Mouse (Mus musculus) embryonic facial prominence, embryonic 10.5 days (tissue): ENCODE results near the gene Hist1h2bg. TPM values are rescaled to one million over a fixed set of nuclear protein-coding genes. Genes with fewer than 3 reads are reported as not detected.
"Not testable (repeated sequence)": the region's sequence is repeated elsewhere in the genome, so short reads cannot be mapped to it uniquely, and the experiment has no call there.

ENCODE experiments used
- DNase-seq: peaks from one replicate; pipeline ENCODE4 v3.0.0-alpha.2; 2017; ENCODE audit warnings: low spot score
- H3K27ac ChIP-seq: fragments of 300-500 bp; sonication (generic); replicated peaks from 2 replicates; pipeline ENCODE4 v1.5.1; 2016; ENCODE audit warnings: mild to moderate bottlenecking
- H3K27me3 ChIP-seq: fragments of 300-500 bp; sonication (generic); replicated peaks from 2 replicates; pipeline ENCODE4 v1.6.1; 2016; ENCODE audit warnings: low read depth, mild to moderate bottlenecking; ENCODE audit not compliant: poor library complexity, severe bottlenecking
- H3K36me3 ChIP-seq: fragments of 300-500 bp; sonication (generic); replicated peaks from 2 replicates; pipeline ENCODE4 v1.6.1; 2016; ENCODE audit warnings: mild to moderate bottlenecking, moderate library complexity
- H3K4me1 ChIP-seq: fragments of 300-500 bp; sonication (generic); 2 replicates; pipeline ENCODE4 v1.6.1; 2016
- H3K4me3 ChIP-seq: fragments of 300-500 bp; sonication (generic); 2 replicates; pipeline ENCODE4 v1.5.1; 2016; ENCODE audit warnings: mild to moderate bottlenecking, moderate library complexity
- H3K9me3 ChIP-seq: fragments of 300-500 bp; sonication (generic); 2 replicates; pipeline ENCODE4 v1.6.1; 2016; ENCODE audit warnings: mild to moderate bottlenecking
- WGBS: fragments of 180-500 bp; shearing (Covaris S2); methylation state at CpG from one replicate; pipeline ENCODE4 v1.1.7; 2016; 5-methylcytosine and 5-hydroxymethylcytosine counted together
- polyA plus RNA-seq: library from polyadenylated mRNA; unstranded; fragments of >200 nt; fragmentation: Nextera tagmentation; extraction: Ambion mirVana; gene quantifications from 2 replicates; pipeline ENCODE4 v1.2.1, GENCODE M21; 2016

Hist1h2bg gene
- polyA plus RNA-seq, 1 experiment from 2014 or later, result 9.8 TPM

DNA sequence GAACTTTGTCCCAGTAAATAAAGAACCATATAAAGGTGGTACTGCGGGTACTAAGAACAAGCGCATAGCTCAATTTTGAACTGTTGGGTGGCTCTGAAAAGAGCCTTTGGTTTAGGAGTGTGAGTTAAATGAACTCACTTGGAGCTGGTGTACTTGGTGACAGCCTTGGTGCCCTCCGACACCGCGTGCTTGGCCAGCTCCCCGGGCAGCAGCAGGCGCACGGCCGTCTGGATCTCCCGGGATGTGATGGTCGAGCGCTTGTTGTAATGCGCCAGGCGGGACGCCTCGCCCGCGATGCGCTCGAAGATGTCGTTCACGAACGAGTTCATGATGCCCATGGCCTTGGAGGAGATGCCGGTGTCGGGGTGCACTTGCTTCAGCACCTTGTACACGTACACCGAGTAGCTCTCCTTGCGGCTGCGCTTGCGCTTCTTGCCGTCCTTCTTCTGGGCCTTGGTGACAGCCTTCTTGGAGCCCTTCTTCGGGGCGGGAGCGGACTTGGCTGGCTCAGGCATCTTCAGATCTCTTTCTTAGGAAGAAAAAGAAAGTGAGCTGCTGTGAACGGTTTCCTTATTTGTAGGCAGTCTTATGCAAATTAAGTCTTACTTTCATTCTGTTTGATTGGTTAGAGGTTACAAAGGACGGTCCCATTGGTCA lies 14.4 kb downstream of the Hist1h2bg start:
- H3K27me3 ChIP-seq, H3K36me3 ChIP-seq, H3K9me3 ChIP-seq: not testable (repeated sequence)
- peaks cover 34% of the 10 kb centered on the region for H3K4me1 ChIP-seq
- peak; percentile 81 for DNase-seq
- peak overlapping the region; percentile 94 for H3K27ac ChIP-seq
- WGBS, result under 1% methylated on average over 36 of the region's 36 CpGs
- peak overlapping the region; percentile 65 for H3K4me3 ChIP-seq

DNA sequence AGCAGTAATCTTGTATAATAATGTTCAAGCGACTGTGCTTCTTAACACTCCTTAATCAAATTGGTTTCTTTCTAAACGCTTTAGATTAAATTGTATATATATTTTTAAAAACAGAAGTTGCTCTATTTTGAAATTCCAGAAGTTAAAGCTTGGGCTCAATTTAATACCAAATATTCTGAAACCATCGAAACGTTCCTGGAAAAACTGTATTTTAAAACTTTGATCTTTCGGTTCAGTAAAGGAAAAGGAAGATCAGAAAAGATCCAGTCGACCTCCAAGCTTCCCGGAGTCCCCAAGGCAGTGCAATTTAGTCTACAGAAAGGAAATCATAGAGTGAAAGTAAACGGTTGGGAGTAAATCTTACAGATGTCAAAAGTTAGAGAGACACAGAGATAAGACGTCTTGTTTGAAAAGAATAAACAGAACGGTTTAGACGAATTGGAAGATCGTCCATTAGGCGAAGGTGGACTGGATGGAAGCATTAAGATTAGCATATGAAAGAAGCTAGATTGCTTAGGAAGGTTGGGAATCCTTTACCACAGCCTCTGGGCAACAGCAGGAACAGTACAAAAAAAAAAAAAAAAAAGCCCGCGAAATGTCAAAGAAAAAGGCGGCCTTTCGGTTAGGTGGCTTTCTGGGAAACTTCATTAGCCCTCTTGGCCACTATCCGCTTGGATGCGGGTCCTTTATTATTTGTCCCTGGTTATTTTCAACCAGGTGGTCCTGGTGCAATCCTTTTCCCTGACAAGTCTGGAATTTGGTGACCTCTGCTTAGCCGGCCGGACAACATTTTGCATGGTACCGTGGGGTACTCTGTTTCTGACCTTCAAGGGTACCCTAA lies 15.1 kb downstream of the Hist1h2bg start:
- WGBS, result 3% methylated on average over 22 of the region's 22 CpGs
- Histone ChIP-seq H3K27ac (peak overlapping the region; percentile 94), H3K27me3 (no peaks in the 10 kb centered on the region), H3K36me3 (no peaks in the 10 kb centered on the region), H3K4me1 (peaks cover 30% of the 10 kb centered on the region), H3K9me3 (no peaks in the 10 kb centered on the region), H3K4me3 (peak overlapping the region; percentile 65)
- DNase-seq, result peak; percentile 34

DNA sequence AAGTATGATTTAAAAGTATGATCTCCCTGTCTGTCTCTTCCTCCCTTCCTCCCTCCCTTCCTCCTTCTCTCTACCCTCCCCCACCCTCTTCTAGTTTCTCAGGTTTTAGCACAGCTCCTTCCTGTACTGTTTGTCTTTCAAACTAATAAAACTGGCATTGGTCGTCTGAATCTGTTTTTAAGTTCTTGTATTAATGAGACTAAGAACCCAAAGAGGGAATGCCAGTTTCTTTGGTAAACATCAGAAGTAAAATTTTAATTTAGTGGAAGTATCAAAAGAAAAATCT lies 15.7 kb downstream of the Hist1h2bg start:
- WGBS, result 9% methylated on average over 1 of the region's 1 CpGs
- Histone ChIP-seq H3K4me1 (peaks cover 30% of the 10 kb centered on the region), H3K9me3 (no peaks in the 10 kb centered on the region), H3K4me3 (peak overlapping the region; percentile 65), H3K27me3 (no peaks in the 10 kb centered on the region), H3K27ac (peak overlapping the region; percentile 94), H3K36me3 (no peaks in the 10 kb centered on the region)
- DNase-seq, result no peak

DNA sequence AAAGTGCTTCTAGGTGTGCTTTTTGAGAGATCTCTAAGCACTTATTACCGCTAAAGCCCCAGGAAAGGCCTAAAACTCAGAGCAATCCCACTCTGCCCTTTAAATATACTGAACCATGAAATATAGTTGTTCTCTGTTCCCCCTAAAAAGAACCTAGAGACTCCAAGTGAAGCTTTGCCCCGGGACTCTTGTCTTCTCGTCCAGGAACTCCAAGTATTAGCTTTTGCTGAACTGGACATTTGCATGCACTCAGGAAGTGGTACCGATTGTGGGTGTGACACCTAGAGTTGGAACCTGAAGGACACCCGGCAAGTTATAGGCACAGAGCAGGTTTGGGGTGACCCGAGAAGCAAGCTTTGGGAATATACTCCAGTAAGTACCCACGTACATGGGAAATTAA lies 20.0 kb downstream of the Hist1h2bg start:
- H3K4me1 ChIP-seq, result peaks cover 17% of the 10 kb centered on the region

DNA sequence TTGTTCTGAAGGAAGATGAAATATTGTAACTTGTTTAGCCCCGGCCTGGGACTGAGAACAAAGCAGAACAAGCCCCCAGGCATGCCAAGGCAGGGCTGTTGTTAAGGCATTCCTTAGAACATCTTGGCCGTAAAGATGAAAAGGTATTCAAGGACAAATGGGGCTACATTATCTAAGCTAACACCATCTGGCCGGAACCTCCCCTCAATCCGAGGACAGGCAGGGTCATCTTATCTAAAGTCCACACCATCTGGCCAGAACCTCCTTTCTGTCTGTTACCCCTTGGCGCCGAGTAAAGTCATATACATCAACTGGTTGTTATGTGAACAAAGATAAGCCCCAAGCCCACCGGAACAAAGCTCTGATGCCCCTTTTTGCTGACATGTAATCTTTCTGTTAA lies 20.7 kb downstream of the Hist1h2bg start:
- not testable (repeated sequence) for H3K27ac ChIP-seq, H3K36me3 ChIP-seq, DNase-seq, H3K9me3 ChIP-seq, H3K4me3 ChIP-seq, H3K27me3 ChIP-seq
- 90% methylated on average over 7 of the region's 7 CpGs for WGBS
- peaks cover 13% of the 10 kb centered on the region for H3K4me1 ChIP-seq

More for the DNA sequence above, 20.0 kb downstream of the Hist1h2bg start:
- Histone ChIP-seq H3K4me3 (no peak overlapping the region), H3K36me3 (no peaks in the 10 kb centered on the region), H3K27me3 (no peaks in the 10 kb centered on the region), H3K27ac (no peak overlapping the region), H3K9me3 (no peaks in the 10 kb centered on the region)
- 93% methylated on average over 7 of the region's 7 CpGs for WGBS
- DNase-seq, result no peak

DNA sequence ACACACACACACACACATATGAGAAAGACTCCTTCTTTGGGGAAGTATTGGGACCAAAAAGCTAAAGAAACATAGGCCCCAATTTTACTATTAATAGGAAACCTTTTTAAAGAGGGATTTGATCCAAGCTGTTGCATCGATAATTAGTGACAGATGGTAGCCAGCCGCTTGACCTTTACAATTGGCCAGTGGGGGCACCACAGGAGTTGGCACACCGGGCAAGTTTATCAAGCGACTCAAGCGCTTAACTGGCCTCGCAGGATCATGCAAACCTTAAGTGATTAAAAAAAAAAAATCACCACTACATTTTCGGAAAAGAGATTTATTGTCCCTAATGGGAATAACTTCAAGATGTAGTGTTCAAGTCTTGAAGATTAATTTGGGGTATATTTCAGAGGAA lies 21.4 kb downstream of the Hist1h2bg start:
- no peak for DNase-seq
- no peaks in the 10 kb centered on the region for H3K27me3 ChIP-seq
- H3K9me3 ChIP-seq, result no peaks in the 10 kb centered on the region
- 0 out of 2 replicates have a peak overlapping the region, but pooled peaks have one; percentile 54 for H3K27ac ChIP-seq
- peaks cover 10% of the 10 kb centered on the region for H3K4me1 ChIP-seq
- 79% methylated on average over 7 of the region's 7 CpGs for WGBS
- H3K4me3 ChIP-seq, result no peak overlapping the region
- H3K36me3 ChIP-seq, result no peaks in the 10 kb centered on the region

DNA sequence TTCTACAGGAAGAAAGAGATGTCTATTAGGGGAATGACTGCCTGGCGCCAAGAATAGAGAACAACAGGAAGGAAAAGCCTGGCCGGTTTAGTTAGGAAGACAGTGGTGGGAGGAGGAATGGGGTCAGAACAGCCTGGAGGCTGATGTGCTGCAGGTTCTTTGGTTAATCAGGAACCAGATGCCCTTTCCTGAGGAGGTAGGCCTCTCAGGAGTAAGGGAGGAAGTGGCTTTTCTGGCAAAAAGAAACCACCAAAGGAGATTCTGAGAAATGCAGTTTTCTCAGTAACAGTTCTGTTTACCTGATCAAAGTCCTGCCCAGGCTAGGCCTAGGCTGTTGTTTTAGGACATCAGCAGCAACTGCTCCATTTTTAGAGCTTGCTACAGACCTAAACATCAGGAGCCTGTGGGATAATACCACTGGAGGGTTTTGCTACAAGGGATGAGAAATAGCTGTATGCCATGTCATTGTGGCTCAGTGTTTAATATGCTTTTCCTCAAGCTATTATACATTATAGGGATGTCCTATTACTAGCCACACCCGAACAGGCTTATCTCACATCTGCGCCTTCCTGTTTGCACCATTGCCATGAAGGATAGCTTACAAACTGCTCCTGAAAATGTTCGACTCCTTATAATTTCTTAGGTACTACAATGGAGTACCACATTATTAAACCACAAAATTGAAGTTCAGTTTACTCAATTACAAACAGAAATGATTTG lies 22.0 kb downstream of the Hist1h2bg start:
- H3K27me3 ChIP-seq, result no peaks in the 10 kb centered on the region
- peaks cover 10% of the 10 kb centered on the region for H3K4me1 ChIP-seq
- no peak for DNase-seq
- H3K4me3 ChIP-seq, result no peak overlapping the region
- H3K36me3 ChIP-seq, result no peaks in the 10 kb centered on the region
- H3K9me3 ChIP-seq, result no peaks in the 10 kb centered on the region
- H3K27ac ChIP-seq, result peak overlapping the region; percentile 54
- WGBS, result 78% methylated on average over 5 of the region's 5 CpGs

GRCm38 (mm10) chr13:23595185-23595584 lies 24.0 kb downstream of the Hist1h2bg start:
- Histone ChIP-seq H3K27me3 (no peaks in the 10 kb centered on the region), H3K4me1 (peaks cover 10% of the 10 kb centered on the region), H3K36me3 (no peaks in the 10 kb centered on the region), H3K4me3 (no peak overlapping the region), H3K27ac (no peak overlapping the region), H3K9me3 (no peaks in the 10 kb centered on the region)
- WGBS, result 73% methylated on average over 2 of the region's 2 CpGs
- no peak for DNase-seq

DNA sequence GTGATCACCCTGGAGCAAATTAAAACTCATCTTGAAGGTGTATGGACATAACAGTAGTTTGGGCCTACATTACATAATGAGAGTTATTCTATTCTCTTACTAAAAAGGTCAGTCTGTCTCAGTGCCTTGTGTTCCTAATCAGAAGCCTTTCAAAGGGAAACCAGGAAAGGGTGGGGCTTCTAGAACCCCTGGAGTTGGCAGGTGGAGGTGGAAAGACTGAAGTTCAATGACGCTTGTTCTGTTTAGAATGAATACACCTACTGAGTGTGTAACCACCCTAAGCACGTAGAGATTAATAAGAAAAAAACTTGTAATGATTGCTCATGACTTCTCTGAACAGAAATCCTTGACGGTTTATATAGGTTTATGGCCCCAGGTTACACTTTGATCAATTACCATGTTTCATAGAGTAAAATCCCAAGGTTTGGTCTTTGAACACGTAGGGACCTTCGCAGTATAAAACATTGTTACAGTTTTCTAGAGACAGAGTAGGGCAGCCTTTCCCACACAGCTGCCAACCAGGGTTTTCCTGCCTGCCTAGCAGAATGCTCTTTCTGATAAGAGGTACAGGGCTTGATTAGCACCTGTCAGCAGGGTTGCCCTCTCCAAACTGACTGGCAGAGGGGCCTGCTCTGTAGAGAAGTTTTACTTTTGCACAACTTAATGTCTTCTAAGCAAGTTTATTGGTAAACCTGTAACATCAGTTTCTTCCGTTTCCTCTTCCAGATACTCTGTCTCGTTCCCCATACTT lies 24.6 kb downstream of the Hist1h2bg start:
- WGBS, result 85% methylated on average over 7 of the region's 7 CpGs
- no peaks in the 10 kb centered on the region for H3K36me3 ChIP-seq
- H3K27ac ChIP-seq, result no peak overlapping the region
- no peak for DNase-seq
- no peak overlapping the region for H3K4me3 ChIP-seq
- no peaks in the 10 kb centered on the region for H3K27me3 ChIP-seq
- H3K4me1 ChIP-seq, result peaks cover 10% of the 10 kb centered on the region
- no peaks in the 10 kb centered on the region for H3K9me3 ChIP-seq

DNA sequence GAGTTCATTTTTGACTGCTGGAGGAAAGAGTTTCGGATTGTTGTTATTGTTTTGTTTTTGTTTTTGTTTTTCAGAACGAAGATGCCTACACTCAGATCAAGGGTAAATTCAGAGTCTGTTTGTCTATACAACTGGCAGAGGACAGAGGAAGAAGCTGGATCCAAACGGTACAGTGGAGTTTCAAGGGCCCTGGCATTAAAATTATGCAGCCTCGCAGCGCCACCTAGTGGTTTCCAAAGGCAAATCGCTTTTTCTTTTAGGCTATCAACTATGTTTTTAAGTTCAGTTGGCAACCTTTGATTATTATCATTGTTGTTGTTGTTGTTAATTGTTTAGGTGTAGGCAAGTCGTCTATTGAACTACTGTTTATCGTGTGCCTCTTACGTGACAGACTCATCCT lies 26.8 kb downstream of the Hist1h2bg start:
- Histone ChIP-seq H3K36me3 (no peaks in the 10 kb centered on the region), H3K4me3 (no peak overlapping the region), H3K4me1 (peaks cover 4% of the 10 kb centered on the region), H3K27ac (no peak overlapping the region), H3K27me3 (no peaks in the 10 kb centered on the region), H3K9me3 (no peaks in the 10 kb centered on the region)
- 8% methylated on average over 9 of the region's 9 CpGs for WGBS
- peak; percentile 76 for DNase-seq

- Histone ChIP-seq H3K4me1 (no peaks in the 10 kb centered on the region), H3K4me3 (no peak overlapping the region), H3K36me3 (no peaks in the 10 kb centered on the region), H3K27me3 (no peaks in the 10 kb centered on the region), H3K27ac (no peak overlapping the region), H3K9me3 (no peaks in the 10 kb centered on the region)
- no peak for DNase-seq
- 81% methylated on average over 7 of the region's 7 CpGs for WGBS
These were observed 32.0 kb downstream of the Hist1h2bg start for GRCm38 (mm10) chr13:23603182-23603699.

DNA sequence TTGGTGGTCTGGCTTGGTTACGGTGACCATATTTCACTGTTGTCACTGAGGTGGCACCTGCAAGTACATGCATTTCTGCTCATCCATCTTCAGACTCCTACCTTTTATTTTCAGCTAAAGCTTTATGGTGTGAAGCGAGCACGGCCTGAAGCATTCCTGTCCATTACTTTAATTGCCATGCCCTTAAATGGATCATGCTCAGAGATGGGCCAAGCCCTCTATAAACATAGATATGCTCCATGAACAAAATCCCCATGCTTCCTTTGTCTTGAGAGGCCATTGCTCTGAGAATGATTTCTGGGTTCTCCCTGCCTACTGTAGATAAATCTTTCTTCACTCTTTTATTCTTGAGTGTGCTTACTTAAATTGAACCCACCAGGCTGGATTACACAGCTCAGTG lies 33.3 kb downstream of the Hist1h2bg start:
- DNase-seq, result no peak
- H3K4me3 ChIP-seq, result no peak overlapping the region
- H3K27me3 ChIP-seq, result no peaks in the 10 kb centered on the region
- no peak overlapping the region for H3K27ac ChIP-seq
- H3K36me3 ChIP-seq, result no peaks in the 10 kb centered on the region
- no peaks in the 10 kb centered on the region for H3K4me1 ChIP-seq
- no peaks in the 10 kb centered on the region for H3K9me3 ChIP-seq
- WGBS, result 89% methylated on average over 3 of the region's 3 CpGs
